Mouse (Mus musculus) adrenal gland, adult 10 weeks (tissue): Measurements from ENCODE around the gene Prl7b1. TPM values are rescaled to one million over a fixed set of nuclear protein-coding genes. Genes with fewer than 3 reads are reported as not detected.

ENCODE experiments used
- polyA plus RNA-seq: library from polyadenylated mRNA; stranded (reverse); fragments of 350-450 nt; fragmentation: Illumina TruSeq; extraction: RNeasy Lipid Tissue Mini Kit (QIAGEN cat#74804); gene quantifications from one replicate; pipeline ENCODE4 v1.2.3, GENCODE M21; 2014; ENCODE audit warnings: low read depth, low replicate concordance

The Prl7b1 gene
- not detected for polyA plus RNA-seq

GRCm38 (mm10) chr13:27610482-27610881 lies at the start of gene Prl7b1:
Gene Prl7b1, minus strand, starts transcription at chr13:27610582.

GRCm38 (mm10) chr13:27642393-27642792 lies 32.0 kb upstream of the Prl7b1 start, which contains the start of gene Prl7a1:
Gene Prl7a1, minus strand, starts transcription at chr13:27642493.

GRCm38 (mm10) chr13:27582071-27582470 lies 28.3 kb downstream of the Prl7b1 start, which contains the start of gene Prl8a1:
Gene Prl8a1, minus strand, starts transcription at chr13:27582171.

GRCm38 (mm10) chr13:27564506-27564905 lies 45.9 kb downstream of the Prl7b1 start, which contains the start of gene Prl8a9:
Gene Prl8a9, minus strand, starts transcription at chr13:27564606.

Other genes with a start within 250 kb of the Prl7b1 start
- not detected for gene Prl2b1, start 219.7 kb downstream of the Prl7b1 start, polyA plus RNA-seq
- not detected for gene Prl8a6, start 171.9 kb downstream of the Prl7b1 start, polyA plus RNA-seq
- gene Prl8a8, start 97.4 kb downstream of the Prl7b1 start, polyA plus RNA-seq: not detected
- gene Prl8a9, start 46.0 kb downstream of the Prl7b1 start, polyA plus RNA-seq: not detected
- not detected for gene Prl8a1, start 28.4 kb downstream of the Prl7b1 start, polyA plus RNA-seq
- not detected for gene Prl7a1, start 31.9 kb upstream of the Prl7b1 start, polyA plus RNA-seq
- gene Prl7a2, start 57.5 kb upstream of the Prl7b1 start, polyA plus RNA-seq: not detected
- not detected for gene Prl7d1, start 106.2 kb upstream of the Prl7b1 start, polyA plus RNA-seq
- not detected for gene Prl7c1, start 170.2 kb upstream of the Prl7b1 start, polyA plus RNA-seq
- gene Prl2a1, start 191.1 kb upstream of the Prl7b1 start, polyA plus RNA-seq: not detected
- gene Prl2c1, start 238.8 kb upstream of the Prl7b1 start, polyA plus RNA-seq: not detected